Mouse (Mus musculus) midbrain, embryonic 12.5 days (tissue): ENCODE measurements around the gene Frmpd4. TPM values are rescaled to one million over a fixed set of nuclear protein-coding genes. Genes with fewer than 3 reads are reported as not detected.

Experiments used
- ATAC-seq: fragments of 200-750 bp; cut with Nextera tagmentation; 2 replicates; pipeline ENCODE4 v1.8.0; 2017; ENCODE audit warnings: low read depth, moderate TSS enrichment, moderate library complexity; ENCODE audit not compliant: low FRiP score
- H3K27ac ChIP-seq: fragments of 300-500 bp; sonication (generic); replicated peaks from 2 replicates; pipeline ENCODE4 v1.5.1; 2016; ENCODE audit warnings: mild to moderate bottlenecking
- H3K27me3 ChIP-seq: fragments of 300-500 bp; sonication (generic); 2 replicates; pipeline ENCODE4 v1.6.1; 2016; ENCODE audit warnings: mild to moderate bottlenecking
- H3K36me3 ChIP-seq: fragments of 300-500 bp; sonication (generic); 2 replicates; pipeline ENCODE4 v1.6.1; 2016
- H3K4me1 ChIP-seq: fragments of 300-500 bp; sonication (generic); 2 replicates; pipeline ENCODE4 v1.6.1; 2016
- H3K4me2 ChIP-seq: fragments of 300-500 bp; sonication (generic); replicated peaks from 2 replicates; pipeline ENCODE4 v1.6.1; 2016; ENCODE audit warnings: mild to moderate bottlenecking, moderate library complexity
- H3K4me3 ChIP-seq: fragments of 300-500 bp; sonication (generic); 2 replicates; pipeline ENCODE4 v1.5.1; 2016; ENCODE audit warnings: mild to moderate bottlenecking
- H3K9ac ChIP-seq: fragments of 300-500 bp; sonication (generic); replicated peaks from 2 replicates; pipeline ENCODE4 v1.6.1; 2016; ENCODE audit warnings: mild to moderate bottlenecking, moderate library complexity
- H3K9me3 ChIP-seq: fragments of 300-500 bp; sonication (generic); 2 replicates; pipeline ENCODE4 v1.6.1; 2016; ENCODE audit warnings: mild to moderate bottlenecking
- WGBS: fragments of 180-500 bp; shearing (Covaris S2); methylation state at CpG from one replicate; pipeline ENCODE4 v1.1.7; 2016; 5-methylcytosine and 5-hydroxymethylcytosine counted together
- polyA plus RNA-seq: library from polyadenylated mRNA; unstranded; fragments of >200 nt; fragmentation: Nextera tagmentation; extraction: Ambion mirVana; gene quantifications from 2 replicates; pipeline ENCODE4 v1.2.1, GENCODE M21; 2016

The Frmpd4 gene
- polyA plus RNA-seq: 0.33 and 0.34 TPM in 2 replicates

GRCm38 (mm10) chrX:168577131-168577530 lies at the start of gene Frmpd4:
Gene Frmpd4 (minus strand): TSS chrX:168577231.
- no peaks in the 10 kb centered on the region for H3K36me3 ChIP-seq
- no peaks in the 10 kb centered on the region for H3K9me3 ChIP-seq
- no peak within 1 kb of the TSS for H3K27ac ChIP-seq
- no peak within 1 kb of the TSS for H3K4me3 ChIP-seq
- WGBS: 84% methylated on average over 5 of the region's 5 CpGs
- H3K9ac ChIP-seq: no peak within 1 kb of the TSS
- no peaks in the 10 kb centered on the region for H3K4me1 ChIP-seq
- no peak for ATAC-seq
- H3K4me2 ChIP-seq: no peak within 1 kb of the TSS
- H3K27me3 ChIP-seq: peaks cover 34% of the 10 kb centered on the region

- 80% methylated on average over 5 of the region's 5 CpGs for WGBS
- no peak overlapping the region for H3K4me2 ChIP-seq
- H3K9ac ChIP-seq: no peak overlapping the region
- no peaks in the 10 kb centered on the region for H3K9me3 ChIP-seq
- no peaks in the 10 kb centered on the region for H3K4me1 ChIP-seq
- H3K36me3 ChIP-seq: no peaks in the 10 kb centered on the region
- no peak for ATAC-seq
- no peak overlapping the region for H3K4me3 ChIP-seq
- no peak overlapping the region for H3K27ac ChIP-seq
- H3K27me3 ChIP-seq: peaks cover 35% of the 10 kb centered on the region
Measured at GRCm38 (mm10) chrX:168595193-168595592, 18.2 kb upstream of the Frmpd4 start.

GRCm38 (mm10) chrX:168584303-168584702 lies 7.3 kb upstream of the Frmpd4 start:
- Histone ChIP-seq H3K9ac (no peak overlapping the region), H3K4me3 (no peak overlapping the region), H3K36me3 (no peaks in the 10 kb centered on the region), H3K27me3 (peaks cover 5% of the 10 kb centered on the region), H3K4me1 (no peaks in the 10 kb centered on the region), H3K4me2 (no peak overlapping the region), H3K27ac (no peak overlapping the region), H3K9me3 (no peaks in the 10 kb centered on the region)
- no peak for ATAC-seq
- 60% methylated on average over 1 of the region's 1 CpGs for WGBS

- WGBS: 71% methylated on average over 4 of the region's 4 CpGs
Measured at GRCm38 (mm10) chrX:168571808-168572207, 5.2 kb downstream of the Frmpd4 start.

GRCm38 (mm10) chrX:168569231-168569630 lies 7.8 kb downstream of the Frmpd4 start:
- no peak overlapping the region for H3K4me2 ChIP-seq
- no peaks in the 10 kb centered on the region for H3K9me3 ChIP-seq
- H3K27me3 ChIP-seq: peaks cover 18% of the 10 kb centered on the region
- no peak overlapping the region for H3K9ac ChIP-seq
- no peaks in the 10 kb centered on the region for H3K36me3 ChIP-seq
- no peak overlapping the region for H3K4me3 ChIP-seq
- H3K27ac ChIP-seq: no peak overlapping the region
- WGBS: 77% methylated on average over 5 of the region's 5 CpGs
- no peaks in the 10 kb centered on the region for H3K4me1 ChIP-seq
- ATAC-seq: no peak

More at GRCm38 (mm10) chrX:168571808-168572207, 5.2 kb downstream of the Frmpd4 start:
- no peak overlapping the region for H3K4me3 ChIP-seq
- H3K4me2 ChIP-seq: no peak overlapping the region
- no peaks in the 10 kb centered on the region for H3K4me1 ChIP-seq
- peaks cover 26% of the 10 kb centered on the region for H3K27me3 ChIP-seq
- no peaks in the 10 kb centered on the region for H3K9me3 ChIP-seq
- H3K9ac ChIP-seq: no peak overlapping the region
- no peaks in the 10 kb centered on the region for H3K36me3 ChIP-seq
- H3K27ac ChIP-seq: no peak overlapping the region
- no peak for ATAC-seq

GRCm38 (mm10) chrX:168505254-168505653 lies 71.8 kb downstream of the Frmpd4 start:
- WGBS: 64% methylated on average over 1 of the region's 1 CpGs
- no peaks in the 10 kb centered on the region for H3K9me3 ChIP-seq
- H3K4me1 ChIP-seq: no peaks in the 10 kb centered on the region
- no peak overlapping the region for H3K27ac ChIP-seq
- H3K4me2 ChIP-seq: no peak overlapping the region
- H3K36me3 ChIP-seq: no peaks in the 10 kb centered on the region
- no peak overlapping the region for H3K9ac ChIP-seq
- ATAC-seq: no peak
- no peak overlapping the region for H3K4me3 ChIP-seq
- peaks cover 6% of the 10 kb centered on the region; the same call in 1 of the 2 replicates for H3K27me3 ChIP-seq

- Histone ChIP-seq H3K4me1 (no peaks in the 10 kb centered on the region), H3K9me3 (no peaks in the 10 kb centered on the region), H3K4me2 (no peak overlapping the region), H3K27ac (no peak overlapping the region), H3K27me3 (peaks cover 10% of the 10 kb centered on the region; the same call in 1 of the 2 replicates), H3K36me3 (no peaks in the 10 kb centered on the region), H3K4me3 (no peak overlapping the region), H3K9ac (no peak overlapping the region)
- ATAC-seq: no peak
- 93% methylated on average over 2 of the region's 2 CpGs for WGBS
Measured at GRCm38 (mm10) chrX:168455233-168455632, 121.8 kb downstream of the Frmpd4 start.

GRCm38 (mm10) chrX:168431206-168431605 lies 145.8 kb downstream of the Frmpd4 start:
- Histone ChIP-seq H3K4me2 (no peak overlapping the region), H3K4me1 (no peaks in the 10 kb centered on the region), H3K27me3 (peaks cover 16% of the 10 kb centered on the region; the same call in 1 of the 2 replicates), H3K9ac (no peak overlapping the region), H3K4me3 (no peak overlapping the region), H3K9me3 (no peaks in the 10 kb centered on the region), H3K36me3 (no peaks in the 10 kb centered on the region), H3K27ac (no peak overlapping the region)
- no peak for ATAC-seq
- 75% methylated on average over 1 of the region's 1 CpGs for WGBS

- Histone ChIP-seq H3K9ac (no peak overlapping the region), H3K4me2 (no peak overlapping the region), H3K27me3 (peaks cover 23% of the 10 kb centered on the region; the same call in 1 of the 2 replicates), H3K36me3 (no peaks in the 10 kb centered on the region), H3K4me3 (no peak overlapping the region), H3K27ac (no peak overlapping the region), H3K4me1 (no peaks in the 10 kb centered on the region), H3K9me3 (no peaks in the 10 kb centered on the region)
- ATAC-seq: no peak
- WGBS: 82% methylated on average over 4 of the region's 4 CpGs
Measured at GRCm38 (mm10) chrX:168429814-168430213, 147.2 kb downstream of the Frmpd4 start.

- Histone ChIP-seq H3K9ac (no peak overlapping the region), H3K36me3 (no peaks in the 10 kb centered on the region), H3K27ac (no peak overlapping the region), H3K9me3 (no peaks in the 10 kb centered on the region), H3K4me2 (no peak overlapping the region), H3K4me1 (no peaks in the 10 kb centered on the region), H3K27me3 (no peaks in the 10 kb centered on the region; the same call in 1 of the 2 replicates), H3K4me3 (no peak overlapping the region)
- WGBS: 23% methylated on average over 3 of the region's 3 CpGs
- no peak for ATAC-seq
Measured at GRCm38 (mm10) chrX:168415403-168415802, 161.6 kb downstream of the Frmpd4 start.

GRCm38 (mm10) chrX:168403512-168403911 lies 173.5 kb downstream of the Frmpd4 start:
- WGBS: 82% methylated on average over 2 of the region's 2 CpGs
- no peak overlapping the region for H3K9ac ChIP-seq
- H3K27me3 ChIP-seq: no peaks in the 10 kb centered on the region
- H3K27ac ChIP-seq: no peak overlapping the region
- H3K4me3 ChIP-seq: no peak overlapping the region
- no peaks in the 10 kb centered on the region for H3K36me3 ChIP-seq
- ATAC-seq: no peak
- no peak overlapping the region for H3K4me2 ChIP-seq
- H3K9me3 ChIP-seq: no peaks in the 10 kb centered on the region
- no peaks in the 10 kb centered on the region for H3K4me1 ChIP-seq

GRCm38 (mm10) chrX:168350431-168350830 lies 226.6 kb downstream of the Frmpd4 start:
- Histone ChIP-seq H3K4me2 (no peak overlapping the region), H3K36me3 (no peaks in the 10 kb centered on the region), H3K9me3 (no peaks in the 10 kb centered on the region), H3K27me3 (peaks cover 18% of the 10 kb centered on the region), H3K9ac (no peak overlapping the region), H3K27ac (no peak overlapping the region), H3K4me3 (no peak overlapping the region), H3K4me1 (no peaks in the 10 kb centered on the region)
- 84% methylated on average over 2 of the region's 2 CpGs for WGBS
- ATAC-seq: no peak
